Mouse (Mus musculus) testis, adult 2 months (tissue): ENCODE measurements around the gene Sorcs2.

Experiments used
- CTCF ChIP-seq: fragments of 200-500 bp; IDR thresholded peaks from 2 replicates; pipeline ENCODE4 v1.5.1; 2012; ENCODE audit warnings: low read depth, mild to moderate bottlenecking, inconsistent platforms, low read length, moderate library complexity; ENCODE audit not compliant: control insufficient read depth, insufficient read depth, insufficient replicate concordance
- POLR2A ChIP-seq: fragments of 200-500 bp; IDR thresholded peaks from 2 replicates; pipeline ENCODE4 v1.6.1; 2012; ENCODE audit warnings: low read depth, mild to moderate bottlenecking, inconsistent platforms, low read length, moderate library complexity; ENCODE audit not compliant: control insufficient read depth

GRCm38 (mm10) chr5:36043154-36043553 is 354.8 kb downstream of the Sorcs2 start:
- TF ChIP-seq CTCF, result no peak
- TF ChIP-seq POLR2A, result no peak
